Mouse (Mus musculus) cortical plate, adult 2 months (tissue): ENCODE measurements around the gene Myof.

Source experiments
- CTCF ChIP-seq: fragments of 200-500 bp; IDR thresholded peaks from 2 replicates; pipeline ENCODE4 v1.5.1; 2011; ENCODE audit warnings: mild to moderate bottlenecking, control low read depth, low read length; ENCODE audit not compliant: insufficient read depth; ENCODE audit errors: extremely low read depth
- POLR2A ChIP-seq: fragments of 200-500 bp; IDR thresholded peaks from 2 replicates; pipeline ENCODE4 v1.6.1; 2011; ENCODE audit warnings: mild to moderate bottlenecking, low read length, control low read depth; ENCODE audit not compliant: insufficient read depth; ENCODE audit errors: extremely low read depth

- TF ChIP-seq CTCF (no peak), POLR2A (no peak)
These were observed 10.9 kb upstream of the Myof start for GRCm38 (mm10) chr19:38054149-38054719.
